Mouse (Mus musculus): Measurements from ENCODE around the gene Sarm1. TPM values are rescaled to one million over a fixed set of nuclear protein-coding genes. Genes with fewer than 3 reads are reported as not detected.

Gene Sarm1
- polyA plus RNA-seq, 1 experiment from 2014 or later = 3.2 TPM

DNA sequence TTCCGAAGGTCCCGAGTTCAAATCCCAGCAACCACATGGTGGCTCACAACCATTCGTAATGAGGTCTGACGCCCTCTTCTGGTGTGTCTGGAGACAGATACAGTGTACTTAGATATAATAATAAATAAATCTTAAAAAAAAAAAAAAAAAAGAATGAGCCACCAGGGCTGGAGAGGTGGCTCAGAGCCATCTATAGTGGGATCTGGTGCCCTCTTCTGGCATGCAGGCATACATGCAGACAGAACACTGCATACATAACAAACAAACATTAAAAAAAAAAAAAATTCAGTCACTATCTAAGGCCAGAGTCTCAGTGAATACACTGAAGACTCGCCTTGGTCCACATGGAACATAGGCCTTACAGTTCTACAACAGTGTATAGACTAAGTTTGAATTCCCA lies 11.6 kb upstream of the Sarm1 start:
- H3K4me3 ChIP-seq = no peak overlapping the region
- no peaks in the 10 kb centered on the region for H3K9me3 ChIP-seq
- no peak overlapping the region for H3K4me2 ChIP-seq
- H3K27me3 ChIP-seq = no peaks in the 10 kb centered on the region
- H3K36me3 ChIP-seq = peaks cover 42% of the 10 kb centered on the region
- 79% methylated on average over 5 of the region's 5 CpGs for WGBS
- ATAC-seq (ENCODE audit: insufficient number of reproducible peaks, insufficient read depth, low FRiP score, low TSS enrichment, low read depth) = no peak
- H3K4me1 ChIP-seq = peaks cover 19% of the 10 kb centered on the region
- no peak overlapping the region for H3K9ac ChIP-seq
- H3K27ac ChIP-seq = no peak overlapping the region

DNA sequence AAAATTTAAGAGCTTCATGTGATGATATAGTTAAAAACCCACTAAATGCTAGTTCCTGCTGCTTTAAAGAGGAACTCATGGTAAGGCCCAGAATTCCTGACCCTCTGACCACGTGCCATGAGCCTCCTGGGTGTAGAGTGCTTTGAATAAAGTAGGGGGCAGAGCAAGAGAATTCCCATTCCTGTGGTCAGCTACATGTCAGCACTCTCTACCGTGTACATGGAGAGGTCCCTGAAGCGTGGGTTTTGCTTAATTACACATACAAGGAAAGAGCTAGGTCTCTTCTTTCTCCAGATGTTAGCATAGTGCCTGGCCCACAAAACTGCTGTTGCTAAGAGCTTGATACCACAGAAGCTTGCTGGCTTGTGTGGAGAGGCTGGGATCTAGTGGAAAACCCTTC lies 7.9 kb upstream of the Sarm1 start:
- Histone ChIP-seq H3K4me1 (no peaks in the 10 kb centered on the region), H3K4me3 (no peak overlapping the region), H3K9me3 (no peaks in the 10 kb centered on the region), H3K9ac (no peak overlapping the region), H3K4me2 (no peak overlapping the region), H3K27ac (no peak overlapping the region), H3K36me3 (peaks cover 37% of the 10 kb centered on the region), H3K27me3 (peaks cover 13% of the 10 kb centered on the region)
- ATAC-seq (ENCODE audit: insufficient number of reproducible peaks, insufficient read depth, low FRiP score, low TSS enrichment, low read depth) = no peak; the same call in 1 of the 2 replicates
- 72% methylated on average over 3 of the region's 3 CpGs for WGBS

DNA sequence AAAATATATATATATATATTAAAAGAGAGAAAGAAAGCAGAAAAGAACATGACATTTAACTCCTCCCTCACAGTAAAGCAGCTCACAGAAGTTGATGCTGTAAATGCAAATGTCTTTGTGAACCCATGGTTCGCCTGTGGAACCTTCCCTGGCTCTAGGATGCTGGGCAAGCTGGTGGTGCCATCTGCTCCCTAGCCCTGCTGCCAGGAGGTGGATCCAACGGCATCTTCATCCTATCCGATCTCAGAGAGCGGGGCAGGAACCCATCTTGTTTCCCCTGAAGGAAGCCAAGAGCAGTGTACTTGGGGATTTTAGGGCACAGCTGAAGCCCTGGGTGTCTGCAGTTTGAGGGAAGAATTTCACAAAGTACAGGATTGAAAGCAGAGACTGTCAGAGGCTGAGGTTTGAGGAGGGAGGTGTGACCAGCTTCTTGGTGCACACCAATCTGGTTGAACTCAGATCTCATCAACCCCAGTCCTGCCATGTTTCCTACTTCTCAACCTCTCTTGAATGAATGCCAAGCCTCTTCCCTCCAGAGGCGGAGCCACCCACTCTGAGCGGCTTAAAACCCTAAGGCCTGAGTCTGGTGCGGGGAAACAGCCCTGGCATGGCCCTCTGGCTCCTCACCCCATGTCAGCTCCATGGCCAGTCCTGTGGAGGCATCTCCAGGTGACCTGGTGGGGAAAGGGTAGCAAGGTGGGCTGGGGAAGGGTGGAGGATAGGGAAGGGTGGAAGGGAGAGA lies 5.5 kb upstream of the Sarm1 start, which contains the start of gene Sebox:
Gene Sebox (plus strand): TSS at position 539 of the 742 bp plus-strand sequence.
- Histone ChIP-seq H3K9me3 (no peaks in the 10 kb centered on the region), H3K27me3 (peaks cover 34% of the 10 kb centered on the region), H3K36me3 (peaks cover 18% of the 10 kb centered on the region), H3K9ac (no peak within 1 kb of the TSS), H3K27ac (no peak within 1 kb of the TSS), H3K4me1 (peaks cover 3% of the 10 kb centered on the region), H3K4me2 (no peak within 1 kb of the TSS), H3K4me3 (no peak within 1 kb of the TSS)
- ATAC-seq (ENCODE audit: insufficient number of reproducible peaks, insufficient read depth, low FRiP score, low TSS enrichment, low read depth) = no peak
- WGBS = 62% methylated on average over 7 of the region's 7 CpGs

DNA sequence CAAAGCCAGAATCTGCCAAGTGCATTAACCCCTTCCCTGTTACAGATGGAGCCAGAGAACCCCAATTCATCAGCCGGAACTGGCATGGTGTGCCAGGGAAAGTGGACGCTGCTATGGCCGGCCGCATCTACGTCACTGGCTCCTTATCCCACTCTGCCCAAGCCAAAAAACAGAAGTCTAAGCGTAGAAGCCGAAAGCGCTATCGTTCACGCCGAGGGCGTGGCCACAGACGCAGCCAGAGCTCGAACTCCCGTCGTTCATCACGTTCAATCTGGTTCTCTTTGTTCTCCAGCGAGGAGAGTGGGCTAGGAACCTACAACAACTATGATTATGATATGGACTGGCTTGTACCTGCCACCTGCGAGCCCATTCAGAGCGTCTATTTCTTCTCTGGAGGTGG lies 4.0 kb upstream of the Sarm1 start:
- Histone ChIP-seq H3K4me2 (no peak overlapping the region), H3K36me3 (peaks cover 3% of the 10 kb centered on the region), H3K9me3 (no peaks in the 10 kb centered on the region), H3K27ac (no peak overlapping the region), H3K4me1 (peaks cover 14% of the 10 kb centered on the region), H3K4me3 (no peak overlapping the region), H3K27me3 (peaks cover 42% of the 10 kb centered on the region), H3K9ac (no peak overlapping the region)
- 81% methylated on average over 20 of the region's 20 CpGs for WGBS
- no peak for ATAC-seq (ENCODE audit: insufficient number of reproducible peaks, insufficient read depth, low FRiP score, low TSS enrichment, low read depth)

DNA sequence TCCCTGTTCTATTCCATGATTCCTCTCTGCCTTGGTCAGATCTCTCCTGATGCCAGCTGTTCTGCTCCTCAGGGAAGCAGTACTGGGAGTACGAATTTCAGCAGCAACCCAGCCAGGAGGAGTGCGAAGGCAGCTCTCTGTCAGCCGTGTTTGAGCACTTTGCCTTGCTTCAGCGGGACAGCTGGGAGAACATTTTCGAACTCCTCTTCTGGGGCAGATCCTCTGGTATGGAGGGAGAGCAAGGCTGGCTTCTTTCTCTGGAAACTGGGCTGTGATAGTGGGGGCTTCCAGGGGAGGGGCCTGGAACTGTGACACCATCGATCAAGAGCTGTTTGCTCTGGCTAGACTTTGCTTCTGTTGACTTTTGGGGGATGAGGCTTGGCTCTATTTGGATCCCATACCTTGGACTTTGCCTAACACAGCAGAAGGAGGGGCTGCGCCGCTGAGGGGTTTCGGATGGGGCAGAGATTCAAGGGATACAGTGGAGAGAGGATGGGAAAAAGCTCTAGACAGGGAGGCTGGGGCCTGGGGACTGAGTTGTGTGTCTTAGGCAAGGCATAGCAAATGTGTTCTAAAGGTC lies 3.2 kb upstream of the Sarm1 start:
- no peaks in the 10 kb centered on the region for H3K36me3 ChIP-seq
- peaks cover 50% of the 10 kb centered on the region for H3K27me3 ChIP-seq
- H3K4me1 ChIP-seq = peaks cover 16% of the 10 kb centered on the region
- H3K9ac ChIP-seq = 0 out of 2 replicates have a peak overlapping the region, but pooled peaks have one; percentile 21
- no peak overlapping the region for H3K4me2 ChIP-seq
- no peaks in the 10 kb centered on the region for H3K9me3 ChIP-seq
- no peak overlapping the region for H3K4me3 ChIP-seq
- no peak for ATAC-seq (ENCODE audit: insufficient number of reproducible peaks, insufficient read depth, low FRiP score, low TSS enrichment, low read depth)
- 84% methylated on average over 9 of the region's 9 CpGs for WGBS
- H3K27ac ChIP-seq = no peak overlapping the region

DNA sequence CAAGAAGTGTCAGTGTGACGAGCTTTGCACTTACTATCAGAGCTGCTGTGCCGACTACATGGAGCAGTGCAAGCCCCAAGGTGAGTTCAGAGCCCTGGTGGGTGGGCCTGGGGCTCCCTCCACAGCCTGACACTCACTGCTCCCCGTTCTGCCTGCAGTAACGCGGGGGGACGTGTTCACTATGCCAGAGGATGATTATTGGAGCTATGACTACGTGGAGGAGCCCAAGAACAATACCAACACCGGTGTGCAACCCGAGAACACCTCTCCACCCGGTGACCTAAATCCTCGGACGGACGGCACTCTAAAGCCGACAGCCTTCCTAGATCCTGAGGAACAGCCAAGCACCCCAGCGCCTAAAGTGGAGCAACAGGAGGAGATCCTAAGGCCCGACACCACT lies 2.0 kb upstream of the Sarm1 start:
- H3K27ac ChIP-seq = no peak overlapping the region

DNA sequence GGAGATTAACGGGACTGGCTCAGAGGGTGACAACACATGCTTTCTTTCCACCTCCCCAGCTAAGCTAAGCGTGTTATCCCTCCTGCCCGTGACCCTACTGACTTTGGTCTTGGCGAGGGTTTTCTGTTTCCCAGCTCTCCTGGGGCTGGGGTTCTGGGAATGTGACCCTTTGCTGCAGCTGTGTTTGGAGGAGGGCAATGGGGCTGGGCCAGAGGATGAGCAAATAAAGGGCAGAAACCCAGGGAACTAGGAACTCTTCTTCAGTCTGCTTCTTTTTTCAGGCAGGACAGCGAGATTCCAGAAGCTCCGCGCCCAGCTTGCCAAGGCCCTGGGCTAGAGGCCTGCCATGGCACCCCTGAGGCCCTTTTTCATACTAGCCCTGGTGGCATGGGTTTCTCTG lies 1.4 kb upstream of the Sarm1 start, which contains the start of gene Vtn:
Gene Vtn (plus strand): TSS at position 88 of the 400 bp plus-strand sequence.
- no peaks in the 10 kb centered on the region for H3K9me3 ChIP-seq
- H3K36me3 ChIP-seq = no peaks in the 10 kb centered on the region
- 47% methylated on average over 7 of the region's 7 CpGs for WGBS
- peaks cover 66% of the 10 kb centered on the region for H3K27me3 ChIP-seq
- H3K4me2 ChIP-seq = peak within 1 kb of the TSS; percentile 98
- peaks cover 16% of the 10 kb centered on the region for H3K4me1 ChIP-seq
- peak within 1 kb of the TSS; percentile 51 for H3K9ac ChIP-seq
- no peak for ATAC-seq (ENCODE audit: insufficient number of reproducible peaks, insufficient read depth, low FRiP score, low TSS enrichment, low read depth)
- H3K27ac ChIP-seq = peak within 1 kb of the TSS; percentile 57; the same call in 1 of the 2 replicates
- peak within 1 kb of the TSS; percentile 61 for H3K4me3 ChIP-seq

More for the DNA sequence above, 2.0 kb upstream of the Sarm1 start:
- no peaks in the 10 kb centered on the region for H3K9me3 ChIP-seq
- H3K4me1 ChIP-seq = peaks cover 16% of the 10 kb centered on the region
- H3K36me3 ChIP-seq = no peaks in the 10 kb centered on the region
- no peak for ATAC-seq (ENCODE audit: insufficient number of reproducible peaks, insufficient read depth, low FRiP score, low TSS enrichment, low read depth)
- H3K9ac ChIP-seq = no peak overlapping the region
- no peak overlapping the region for H3K4me2 ChIP-seq
- 50% methylated on average over 16 of the region's 16 CpGs for WGBS
- no peak overlapping the region for H3K4me3 ChIP-seq
- H3K27me3 ChIP-seq = peaks cover 61% of the 10 kb centered on the region

DNA sequence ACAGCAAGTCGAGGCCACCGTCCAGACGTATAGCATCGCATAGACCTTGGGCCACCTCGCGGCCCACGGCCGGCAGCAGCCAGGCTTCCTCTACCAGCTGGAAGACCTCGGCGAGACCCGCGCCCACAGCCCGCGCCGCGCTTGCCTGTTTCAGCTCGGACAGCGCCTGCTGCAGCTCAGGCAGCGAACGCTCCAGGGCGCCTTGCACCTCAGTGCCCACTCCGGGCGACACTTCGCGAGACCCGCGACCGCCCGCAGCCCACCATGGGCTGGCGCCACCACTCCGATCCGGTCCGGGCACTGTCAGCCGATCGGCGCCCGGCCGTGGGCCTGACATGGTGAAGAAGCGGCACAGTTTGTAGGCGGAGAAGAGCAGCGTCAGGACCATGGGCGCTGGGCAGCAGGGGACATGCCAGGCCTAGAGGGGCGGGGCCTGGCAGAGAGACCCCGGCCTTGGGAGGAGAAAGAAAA lies 448 bp downstream of the Sarm1 start:
- under 1% methylated on average over 44 of the region's 44 CpGs for WGBS
- Histone ChIP-seq H3K9me3 (no peaks in the 10 kb centered on the region), H3K27me3 (peaks cover 73% of the 10 kb centered on the region), H3K36me3 (no peaks in the 10 kb centered on the region), H3K9ac (peak overlapping the region; percentile 65), H3K4me2 (peak overlapping the region; percentile 98), H3K4me3 (peak overlapping the region; percentile 61), H3K27ac (no peak overlapping the region), H3K4me1 (peaks cover 16% of the 10 kb centered on the region)
- no peak; the same call in 1 of the 2 replicates for ATAC-seq (ENCODE audit: insufficient number of reproducible peaks, insufficient read depth, low FRiP score, low TSS enrichment, low read depth)

DNA sequence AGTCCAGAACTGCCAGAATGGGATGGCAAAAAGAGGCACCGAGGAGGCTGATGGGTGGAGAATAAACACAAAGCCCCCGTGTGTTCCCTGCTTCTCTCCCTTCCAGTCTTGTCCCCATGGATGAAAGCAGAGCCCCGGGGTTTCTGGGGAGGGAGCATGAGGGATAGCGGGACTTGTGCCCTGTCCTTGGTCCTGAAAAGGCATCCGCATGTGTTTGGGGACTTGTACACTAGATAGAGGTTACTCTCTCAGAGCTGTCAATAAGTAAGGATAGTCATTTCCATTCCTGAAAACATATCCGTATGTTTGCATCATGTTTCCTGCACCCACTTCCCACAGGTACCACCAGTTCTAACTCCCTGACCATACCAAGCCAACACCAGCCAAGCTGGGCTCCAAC lies 1.6 kb downstream of the Sarm1 start:
- Histone ChIP-seq H3K4me1 (peaks cover 18% of the 10 kb centered on the region), H3K9me3 (no peaks in the 10 kb centered on the region), H3K4me2 (no peak overlapping the region), H3K27ac (no peak overlapping the region), H3K27me3 (peaks cover 75% of the 10 kb centered on the region), H3K4me3 (no peak overlapping the region), H3K36me3 (no peaks in the 10 kb centered on the region), H3K9ac (no peak overlapping the region)
- no peak for ATAC-seq (ENCODE audit: insufficient number of reproducible peaks, insufficient read depth, low FRiP score, low TSS enrichment, low read depth)
- WGBS = 3% methylated on average over 6 of the region's 6 CpGs

DNA sequence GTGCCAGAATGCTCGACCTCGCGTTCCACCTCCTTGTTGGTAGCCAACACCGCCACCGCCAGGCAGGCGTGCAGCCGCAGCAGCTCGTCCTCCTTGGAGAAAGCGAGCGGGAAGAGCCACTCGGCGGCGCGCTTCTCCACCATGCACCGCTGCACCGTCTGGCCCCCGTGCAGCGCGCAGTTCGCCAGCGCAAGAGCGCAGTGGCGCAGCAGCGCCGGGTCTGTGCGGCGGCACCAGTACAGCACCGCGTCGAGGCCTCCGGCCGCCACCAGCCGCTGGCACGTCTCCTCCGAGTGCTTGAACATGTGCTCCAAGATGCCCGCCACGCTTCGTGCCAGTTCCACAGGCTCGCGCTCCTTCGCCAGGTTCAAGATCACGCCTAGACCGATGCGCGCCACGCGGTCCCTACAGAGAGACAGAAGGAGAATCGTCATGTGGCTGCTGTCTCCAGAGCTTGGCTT lies 6.7 kb downstream of the Sarm1 start:
- Histone ChIP-seq H3K4me1 (peaks cover 8% of the 10 kb centered on the region), H3K9ac (peak overlapping the region; percentile 49; the same call in 1 of the 2 replicates), H3K9me3 (no peaks in the 10 kb centered on the region), H3K4me2 (peak overlapping the region; percentile 57), H3K27ac (no peak overlapping the region), H3K4me3 (peak overlapping the region; percentile 35), H3K27me3 (peaks cover 83% of the 10 kb centered on the region), H3K36me3 (no peaks in the 10 kb centered on the region)
- no peak for ATAC-seq (ENCODE audit: insufficient number of reproducible peaks, insufficient read depth, low FRiP score, low TSS enrichment, low read depth)
- 12% methylated on average over 48 of the region's 48 CpGs for WGBS

DNA sequence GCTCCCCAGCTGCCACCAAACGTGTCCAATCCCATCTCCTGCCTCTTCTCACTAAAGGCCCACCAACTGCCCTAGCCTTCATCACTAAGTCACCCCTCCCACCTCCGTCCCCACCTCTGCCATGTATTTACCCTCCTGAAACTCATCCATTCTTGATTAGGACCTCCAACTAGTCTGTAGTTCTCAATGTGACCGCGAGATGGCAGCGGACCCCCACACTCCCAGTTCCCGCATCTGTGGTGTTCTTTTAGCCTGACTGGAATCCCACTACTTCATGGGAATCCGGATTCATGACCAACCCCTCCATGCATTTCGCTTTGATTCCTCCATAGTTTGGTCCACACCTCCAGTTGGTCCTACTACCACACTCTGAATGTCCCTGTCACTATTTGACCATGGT lies 9.4 kb downstream of the Sarm1 start:
- Histone ChIP-seq H3K9ac (no peak overlapping the region), H3K36me3 (no peaks in the 10 kb centered on the region), H3K4me2 (no peak overlapping the region), H3K27ac (no peak overlapping the region), H3K4me1 (peaks cover 8% of the 10 kb centered on the region), H3K4me3 (no peak overlapping the region), H3K9me3 (no peaks in the 10 kb centered on the region), H3K27me3 (peaks cover 75% of the 10 kb centered on the region)
- no peak for ATAC-seq (ENCODE audit: insufficient number of reproducible peaks, insufficient read depth, low FRiP score, low TSS enrichment, low read depth)
- 3% methylated on average over 8 of the region's 8 CpGs for WGBS

DNA sequence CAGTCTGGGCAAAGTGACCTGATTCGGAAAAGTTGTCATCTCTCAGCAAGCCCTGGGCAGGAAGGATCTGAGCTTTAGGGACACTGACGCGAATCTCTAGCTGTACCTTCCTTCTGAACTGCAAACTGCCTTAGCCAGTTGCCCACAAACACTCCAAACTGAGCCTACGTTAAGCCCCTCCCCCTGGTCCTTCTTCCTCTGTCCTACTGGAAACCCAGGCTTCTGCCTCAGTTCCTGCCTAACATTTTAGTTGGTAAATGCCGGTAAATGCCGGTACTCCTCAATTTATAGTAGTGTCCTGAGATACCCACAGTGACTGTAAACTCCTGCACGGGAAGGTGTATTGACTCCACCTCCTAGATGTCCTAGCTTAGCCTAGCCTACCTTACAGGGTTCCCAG lies 13.9 kb downstream of the Sarm1 start:
- no peaks in the 10 kb centered on the region for H3K9me3 ChIP-seq
- peaks cover 49% of the 10 kb centered on the region for H3K27me3 ChIP-seq
- no peaks in the 10 kb centered on the region for H3K36me3 ChIP-seq
- no peak overlapping the region for H3K4me2 ChIP-seq
- no peaks in the 10 kb centered on the region for H3K4me1 ChIP-seq
- WGBS = 66% methylated on average over 7 of the region's 7 CpGs
- H3K9ac ChIP-seq = no peak overlapping the region
- H3K27ac ChIP-seq = no peak overlapping the region
- H3K4me3 ChIP-seq = no peak overlapping the region
- ATAC-seq (ENCODE audit: insufficient number of reproducible peaks, insufficient read depth, low FRiP score, low TSS enrichment, low read depth) = no peak

Data from embryonic facial prominence, embryonic 13.5 days (tissue).